Mouse (Mus musculus) regulatory T cell (primary cell): ENCODE measurements at regions not wholly inside any gene's neighbourhood (a gene's known extent, or its start where the extent isn't known, plus 50 kb on each side); places are given as distances from the start of the nearest gene placed in this dataset.

ENCODE experiments used
- in situ Hi-C: fragments of 300-600 bp; cut with MboI, MseI; formaldehyde crosslinking; loops from one replicate; pipeline ENCODE4 v1.15.1; 2025; ENCODE audit warnings: high pct_unique_total_duplicates

GRCm38 (mm10) chr1:13042326-13042725, 1628.4 kb downstream of the A830018L16Rik start:
- in situ Hi-C loops: no loop called here

- in situ Hi-C loops: loop anchor here (5.0 kb wide), 1 partner anchor 482 kb away; no protein-coding TSS in a partner anchor
Measured at GRCm38 (mm10) chr1:13050140-13050775, 1636.4 kb downstream of the A830018L16Rik start.

GRCm38 (mm10) chr1:13051433-13052066, 1637.6 kb downstream of the A830018L16Rik start:
- in situ Hi-C loops: loop anchor here (5.0 kb wide), 1 partner anchor 481 kb away; no protein-coding TSS in a partner anchor

- in situ Hi-C loops: loop anchor here (5.0 kb wide), 1 partner anchor 480 kb away; no protein-coding TSS in a partner anchor
Measured at GRCm38 (mm10) chr1:13052067-13052460, 1638.2 kb downstream of the A830018L16Rik start.

GRCm38 (mm10) chr1:13057741-13058140, 1643.8 kb downstream of the A830018L16Rik start:
- in situ Hi-C loops: loop anchor here (5.0 kb wide), 1 partner anchor 625 kb away; no protein-coding TSS in a partner anchor

GRCm38 (mm10) chr1:13059616-13060320, 1645.9 kb downstream of the A830018L16Rik start:
- in situ Hi-C loops: loop anchor here (5.0 to 10.0 kb wide), 2 partner anchors 623 to 1125 kb away; no protein-coding TSS in a partner anchor
